In genomic region chr15:67030975-67031374, GRCm38 (mm10) we compare ENCODE assay signal across 25 mouse cellular contexts.
A peak's percentile ranks its signal among the peaks of the same experiment; 100 is the strongest.
DNase-seq lines count a peak whose midpoint lies in the region; ATAC-seq and TF ChIP-seq lines count a peak whose summit lies in the region.
"Had no signal": no experiment of that assay in that cellular context is flagged by ENCODE, and none has a peak within 500 bp of the region (broad histone marks: within the 10 kb centered on the region; RNA-seq: fewer than 3 reads in every experiment).

No protein-coding gene starts in this region.

- no peak for TF ChIP-seq CTCF in MEL (IDR thresholded peaks at IDR 0.05 in 2 of 3, conservative IDR thresholded peaks at IDR 0.05 in 1 of 3; ENCODE audit: control insufficient read depth in 1 of 3, insufficient read depth in 1 of 3, low read depth in 2 of 3, low read length in 3 of 3, poor library complexity in 1 of 3, severe bottlenecking in 1 of 3)

- peaks cover 3 to 20% of the 10 kb centered on the region in 2 experiments for H3K27me3 ChIP-seq in MEL (ENCODE audit: control insufficient read depth in 1 of 2, insufficient read depth in 2 of 2, low read length in 2 of 2)
- H3K27me3 ChIP-seq: forebrain, embryonic 12.5 days; forebrain, embryonic 15.5 days; heart, embryonic 12.5 days; heart, embryonic 15.5 days; hindbrain, embryonic 13.5 days had no signal

- ATAC-seq in granulocyte monocyte progenitor cell, adult 5-6 weeks (replicated peaks; ENCODE audit: poor library complexity, severe bottlenecking), result peak; percentile 74
- ATAC-seq in megakaryocyte-erythroid progenitor cell, adult 5-6 weeks (replicated peaks; ENCODE audit: low FRiP score, low TSS enrichment, poor library complexity, severe bottlenecking), result 0 out of 2 replicates have a peak, but pooled peaks have one; percentile 16
- ATAC-seq in erythroblast, adult 5-6 weeks (replicated peaks; ENCODE audit: low FRiP score, poor library complexity, severe bottlenecking), result no peak
- ATAC-seq: forebrain, embryonic 15.5 days; hindbrain, embryonic 16.5 days; inflammation-experienced regulatory T-cells, adult 6 months; intestine, embryonic 16.5 days had no signal

- DNase-seq in 416B (ENCODE audit: low read depth) (peak; percentile 65), MEL (ENCODE audit: low read depth, low spot score) (peak; percentile 44)
- DNase-seq in lung, postnatal 4 days, result no peak
- no peak for DNase-seq in testis, postnatal 10 days (ENCODE audit: low spot score)
- DNase-seq: adrenal gland, adult 2 months; adrenal gland, postnatal 14 days; cerebellum, adult 11 months; cerebellum, adult 2 months; cerebellum, adult 9-11 months; cerebellum, postnatal 36 days; gastrocnemius, postnatal 25 days; heart, postnatal 10 days; heart, postnatal 36 days had no signal

- no peak overlapping the region for H3K4me3 ChIP-seq in MEL (ENCODE audit: control insufficient read depth in 1 of 2, insufficient read depth in 1 of 2, low read depth in 2 of 2, low read length in 2 of 2)
- H3K4me3 ChIP-seq: forebrain, embryonic 12.5 days; forebrain, embryonic 15.5 days; heart, embryonic 12.5 days; heart, embryonic 15.5 days; hindbrain, embryonic 10.5 days; hindbrain, embryonic 13.5 days had no signal

- TF ChIP-seq POLR2A in MEL (IDR thresholded peaks at IDR 0.05; ENCODE audit: control insufficient read depth in 1 of 2, insufficient read depth in 1 of 2, low read depth in 1 of 2, low read length in 2 of 2, poor library complexity in 1 of 2), result no peak

- peak; percentile 41 to 59; a peak in 3 of 4 replicates for TF ChIP-seq EP300 in MEL (IDR thresholded peaks at IDR 0.05; ENCODE audit: low read depth in 1 of 2, low read length in 2 of 2)

- no peaks in the 10 kb centered on the region for H3K79me2 ChIP-seq in MEL (ENCODE audit: control insufficient read depth, insufficient read depth, low read length, poor library complexity)

- H3K9ac ChIP-seq in MEL (ENCODE audit: control insufficient read depth, low read depth, low read length, poor library complexity, severe bottlenecking), result no peak overlapping the region
- H3K9ac ChIP-seq: forebrain, embryonic 12.5 days; forebrain, embryonic 15.5 days; heart, embryonic 12.5 days; heart, embryonic 15.5 days; hindbrain, embryonic 13.5 days had no signal

- H3K4me1 ChIP-seq in MEL (ENCODE audit: control insufficient read depth in 1 of 2, insufficient read depth in 2 of 2, low read length in 2 of 2), result peaks cover 2 to 4% of the 10 kb centered on the region in 2 experiments; a peak in 2 of 4 replicates
- H3K4me1 ChIP-seq: forebrain, embryonic 12.5 days; forebrain, embryonic 15.5 days; hindbrain, embryonic 10.5 days; hindbrain, embryonic 13.5 days had no signal

- H3K36me3 ChIP-seq in MEL (ENCODE audit: control insufficient read depth in 1 of 2, insufficient read depth in 2 of 2, low read length in 2 of 2), result peaks cover 0 to 4% of the 10 kb centered on the region in 2 experiments; a peak in 1 of 4 replicates
- H3K36me3 ChIP-seq: forebrain, embryonic 12.5 days; forebrain, embryonic 15.5 days; heart, embryonic 12.5 days; heart, embryonic 15.5 days; hindbrain, embryonic 10.5 days; hindbrain, embryonic 13.5 days had no signal

- no peak overlapping the region for H3K27ac ChIP-seq in MEL (ENCODE audit: control insufficient read depth, low read depth, low read length)
- H3K27ac ChIP-seq: forebrain, embryonic 12.5 days; forebrain, embryonic 15.5 days; heart, embryonic 15.5 days; hindbrain, embryonic 10.5 days; hindbrain, embryonic 13.5 days had no signal

- H3K9me3 ChIP-seq in MEL (replicated peaks; ENCODE audit: insufficient read depth, low read length), result no peaks in the 10 kb centered on the region
- H3K9me3 ChIP-seq: forebrain, embryonic 12.5 days; forebrain, embryonic 15.5 days; heart, embryonic 12.5 days; heart, embryonic 15.5 days; hindbrain, embryonic 10.5 days; hindbrain, embryonic 13.5 days had no signal

- no peak for TF ChIP-seq RAD21 in MEL (IDR thresholded peaks at IDR 0.05; ENCODE audit: low read depth, low read length)

TF ChIP-seq in MEL, 35 proteins besides CTCF, POLR2A, EP300 and RAD21:
- TF ChIP-seq CHD2 (IDR thresholded peaks at IDR 0.05; ENCODE audit: low read length), result no peak
- TF ChIP-seq MYC (IDR thresholded peaks at IDR 0.05; ENCODE audit: low read depth, low read length), result peak; percentile 81; the same call in 1 of the 2 replicates
- TF ChIP-seq ZKSCAN1 (IDR thresholded peaks at IDR 0.05; ENCODE audit: low read depth, low read length), result no peak
- TF ChIP-seq ZNF384 (IDR thresholded peaks at IDR 0.05; ENCODE audit: low read depth, low read length), result peak; percentile 97
- TF ChIP-seq JUND (IDR thresholded peaks at IDR 0.05; ENCODE audit: low read depth, low read length), result no peak
- no peak for TF ChIP-seq USF1 (IDR thresholded peaks at IDR 0.05; ENCODE audit: low read depth, low read length)
- TF ChIP-seq MXI1 (IDR thresholded peaks at IDR 0.05; ENCODE audit: low read depth, low read length), result peak; percentile 65; the same call in 1 of the 2 replicates
- TF ChIP-seq SIN3A (IDR thresholded peaks at IDR 0.05; ENCODE audit: low read length), result peak; percentile 42
- no peak for TF ChIP-seq MAZ (IDR thresholded peaks at IDR 0.05; ENCODE audit: low read depth, low read length)
- no peak for TF ChIP-seq GABPA (IDR thresholded peaks at IDR 0.05; ENCODE audit: low read depth, low read length)
- TF ChIP-seq ELF1 (IDR thresholded peaks at IDR 0.05; ENCODE audit: low read depth, low read length), result no peak
- no peak for TF ChIP-seq MAFK (IDR thresholded peaks at IDR 0.05; ENCODE audit: borderline replicate concordance, low read depth, low read length)
- peak; percentile 90 for TF ChIP-seq RCOR1 (IDR thresholded peaks at IDR 0.05; ENCODE audit: low read depth, low read length)
- no peak for TF ChIP-seq SMC3 (IDR thresholded peaks at IDR 0.05; ENCODE audit: low read depth, low read length)
- no peak for TF ChIP-seq KAT2A (conservative IDR thresholded peaks at IDR 0.05; ENCODE audit: low read depth, low read length)
- TF ChIP-seq BHLHE40 (IDR thresholded peaks at IDR 0.05; ENCODE audit: borderline replicate concordance, low read depth, low read length), result peak; percentile 78; the same call in 1 of the 2 replicates
- 0 out of 2 replicates have a peak, but pooled peaks have one; percentile 11 for TF ChIP-seq HCFC1 (IDR thresholded peaks at IDR 0.05; ENCODE audit: low read depth, low read length)
- TF ChIP-seq POLR2AphosphoS5 (IDR thresholded peaks at IDR 0.05; ENCODE audit: borderline replicate concordance, low read depth, low read length), result no peak
- peak; percentile 73 for TF ChIP-seq ETS1 (IDR thresholded peaks at IDR 0.05; ENCODE audit: low read depth, low read length)
- TF ChIP-seq MYB (IDR thresholded peaks at IDR 0.05; ENCODE audit: low read depth, low read length), result no peak
- TF ChIP-seq TCF12 (IDR thresholded peaks at IDR 0.05; ENCODE audit: low read depth, low read length), result peak; percentile 73
- no peak for TF ChIP-seq NELFE (IDR thresholded peaks at IDR 0.05; ENCODE audit: low read depth, low read length)
- peak; percentile 70; the same call in 1 of the 2 replicates for TF ChIP-seq MEF2A (IDR thresholded peaks at IDR 0.05; ENCODE audit: extremely low read depth, insufficient replicate concordance, low read depth, low read length, poor library complexity, severe bottlenecking)
- TF ChIP-seq ZMIZ1 (IDR thresholded peaks at IDR 0.05; ENCODE audit: low read depth, low read length), result no peak
- no peak for TF ChIP-seq TAL1 (IDR thresholded peaks at IDR 0.05; ENCODE audit: low read length)
- no peak for TF ChIP-seq NRF1 (IDR thresholded peaks at IDR 0.05; ENCODE audit: insufficient read depth, low read depth, low read length, poor library complexity, severe bottlenecking)
- peak; percentile 55; the same call in 1 of the 2 replicates for TF ChIP-seq GATA1 (IDR thresholded peaks at IDR 0.05; ENCODE audit: low read depth, low read length)
- no peak for TF ChIP-seq TBP (IDR thresholded peaks at IDR 0.05; ENCODE audit: low read depth, low read length)
- TF ChIP-seq CHD1 (IDR thresholded peaks at IDR 0.05; ENCODE audit: low read depth, low read length), result no peak
- TF ChIP-seq POLR2AphosphoS2 (IDR thresholded peaks at IDR 0.05; ENCODE audit: low read length), result no peak
- peak; percentile 79 for TF ChIP-seq MAX (IDR thresholded peaks at IDR 0.05; ENCODE audit: low read length)
- TF ChIP-seq ZC3H11A (IDR thresholded peaks at IDR 0.05; ENCODE audit: low read depth, low read length), result no peak
- no peak for TF ChIP-seq UBTF (IDR thresholded peaks at IDR 0.05; ENCODE audit: borderline replicate concordance, insufficient read depth, low read depth, low read length)
- no peak for TF ChIP-seq E2F4 (IDR thresholded peaks at IDR 0.05; ENCODE audit: borderline replicate concordance, low read depth, low read length)
- no peak for TF ChIP-seq USF2 (IDR thresholded peaks at IDR 0.05; ENCODE audit: borderline replicate concordance in 1 of 2, insufficient read depth in 1 of 2, low read depth in 1 of 2, low read length in 2 of 2)

Comparison
In these comparisons a context has a peak if more than half of its experiments do, and no peak if none do; other contexts are left out.
1. DNase-seq: peak in 416B (single experiment) and MEL (single experiment); none in lung, postnatal 4 days (0 of 2) and testis, postnatal 10 days (single experiment).